Mouse (Mus musculus): ENCODE results near the gene Cavin3. TPM values are rescaled to one million over a fixed set of nuclear protein-coding genes. Genes with fewer than 3 reads are reported as not detected.

Cavin3 gene
- 89.3 and 91.4 TPM in 2 replicates for polyA plus RNA-seq (2015; fragmentation: Nextera tagmentation; extraction: Ambion mirVana)

DNA sequence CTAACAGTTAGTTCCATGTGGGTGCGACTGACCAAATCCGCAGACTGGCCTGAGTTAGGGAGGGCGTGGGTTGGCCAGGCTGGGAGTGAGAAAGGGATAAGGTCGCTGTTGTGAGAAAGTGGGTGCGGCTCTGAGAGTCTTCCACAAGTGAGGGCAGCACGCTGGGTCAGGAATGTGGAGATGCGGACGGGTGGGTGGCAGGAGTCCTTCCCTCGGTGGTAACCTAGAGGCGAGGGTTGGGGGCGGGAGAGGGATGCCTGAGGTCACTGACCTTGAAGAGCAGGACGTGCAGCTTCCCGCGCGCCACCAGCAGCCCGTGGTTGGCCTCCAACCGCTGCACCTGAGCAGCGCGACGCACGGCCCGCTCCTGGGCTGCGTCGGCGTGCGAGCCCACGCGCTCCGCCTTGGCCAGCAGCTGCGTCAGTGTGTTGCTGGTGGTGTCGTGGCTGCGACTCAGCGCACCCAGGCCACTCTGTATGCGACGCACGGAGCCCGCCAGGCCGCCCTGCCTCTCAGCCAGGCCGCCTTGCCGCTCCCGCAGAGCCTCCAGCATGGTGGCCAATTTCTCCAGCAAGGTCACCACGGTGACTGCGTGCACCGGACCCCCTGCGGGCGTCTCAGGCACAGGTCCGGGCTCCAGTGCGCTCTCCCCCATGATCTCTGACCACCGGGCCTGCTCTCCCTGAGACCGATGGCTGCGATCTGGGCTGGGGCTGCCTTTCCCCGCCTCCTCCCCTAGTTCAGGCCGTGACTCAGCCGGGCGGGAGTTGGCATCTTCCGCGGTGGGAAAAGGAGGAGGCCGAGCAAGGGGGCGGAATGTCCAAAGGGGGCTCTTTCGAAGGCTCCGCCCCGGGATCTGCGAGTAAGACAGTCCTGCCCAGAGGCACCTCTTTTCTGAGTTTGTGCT lies at the start of gene Cavin3:
Gene Cavin3, minus strand, starts transcription at position 796 of the 907 bp plus-strand sequence.
- peak; percentile 81 for ATAC-seq (replicated peaks; ENCODE audit: insufficient number of reproducible peaks, insufficient read depth, low FRiP score, low read depth)
- no peaks in the 10 kb centered on the region for H3K36me3 ChIP-seq
- H3K9ac ChIP-seq, result peak within 1 kb of the TSS; percentile 61
- no peaks in the 10 kb centered on the region for H3K9me3 ChIP-seq (replicated peaks)
- peak within 1 kb of the TSS; percentile 54 for H3K4me3 ChIP-seq
- WGBS, result 3% methylated on average over 63 of the region's 63 CpGs
- H3K4me1 ChIP-seq (replicated peaks), result peaks cover 25% of the 10 kb centered on the region
- peak within 1 kb of the TSS; percentile 73 for H3K4me2 ChIP-seq
- no peaks in the 10 kb centered on the region for H3K27me3 ChIP-seq
- peak within 1 kb of the TSS; percentile 83 for H3K27ac ChIP-seq

DNA sequence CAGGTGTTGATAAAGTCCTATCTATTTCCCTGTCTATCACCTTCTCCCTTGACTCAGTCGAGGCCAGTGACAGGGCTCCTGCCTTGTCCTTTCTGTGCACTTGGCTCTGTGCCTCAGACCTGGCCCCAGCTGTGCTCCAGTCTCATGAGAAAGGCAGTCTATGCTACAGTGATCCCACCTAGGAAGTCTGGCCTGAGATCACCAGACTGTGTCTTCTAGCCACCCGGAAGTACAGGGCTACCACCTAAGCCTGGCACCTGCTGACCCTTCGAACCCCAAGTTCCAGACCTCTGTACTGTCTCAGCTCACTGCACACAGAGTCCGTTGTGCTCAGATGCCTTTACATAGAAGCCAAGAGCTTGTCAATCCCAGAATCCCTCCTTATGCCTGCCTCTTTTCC lies 46.0 kb upstream of the Cavin3 start:
- Histone ChIP-seq H3K9ac (no peak overlapping the region), H3K4me1 (replicated peaks) (no peaks in the 10 kb centered on the region), H3K36me3 (no peaks in the 10 kb centered on the region), H3K4me3 (no peak overlapping the region), H3K9me3 (replicated peaks) (no peaks in the 10 kb centered on the region), H3K4me2 (no peak overlapping the region), H3K27ac (no peak overlapping the region), H3K27me3 (no peaks in the 10 kb centered on the region)
- ATAC-seq (replicated peaks; ENCODE audit: insufficient number of reproducible peaks, insufficient read depth, low FRiP score, low read depth), result no peak
- 67% methylated on average over 4 of the region's 4 CpGs for WGBS

DNA sequence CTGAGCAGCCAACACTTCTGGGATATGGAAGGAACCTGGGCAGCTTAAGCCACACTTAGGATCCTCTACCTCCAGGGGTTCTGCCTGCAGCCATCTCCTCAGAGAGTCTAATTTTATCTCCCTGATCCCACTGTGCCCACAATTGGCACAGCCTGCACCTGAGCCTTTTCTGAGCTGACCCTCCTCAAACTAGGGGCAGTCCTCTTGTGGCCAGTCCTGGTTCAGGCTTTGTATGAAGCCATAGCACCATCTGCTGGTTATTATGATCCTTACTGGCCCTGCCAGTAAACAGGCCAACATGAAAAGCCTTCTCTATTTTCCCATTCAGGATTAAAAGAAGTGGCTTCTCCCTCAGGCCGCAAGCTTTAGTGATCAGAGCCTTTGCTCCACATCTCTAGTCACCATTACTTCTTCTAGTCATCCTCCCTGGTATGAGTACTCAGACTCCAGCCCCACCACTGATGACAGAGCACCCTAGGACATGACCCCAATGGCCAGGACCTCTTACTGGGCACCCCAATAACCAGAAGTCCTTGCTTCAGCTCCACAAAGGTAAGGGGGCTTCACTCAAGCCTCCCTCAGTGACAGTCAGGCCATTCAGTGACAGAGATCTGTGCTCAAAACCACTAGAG lies 45.3 kb upstream of the Cavin3 start:
- Histone ChIP-seq H3K27ac (no peak overlapping the region), H3K9ac (no peak overlapping the region), H3K4me2 (no peak overlapping the region), H3K27me3 (no peaks in the 10 kb centered on the region), H3K36me3 (no peaks in the 10 kb centered on the region), H3K4me1 (replicated peaks) (no peaks in the 10 kb centered on the region), H3K9me3 (replicated peaks) (no peaks in the 10 kb centered on the region), H3K4me3 (no peak overlapping the region)
- 59% methylated on average over 1 of the region's 1 CpGs for WGBS
- 0 out of 2 replicates have a peak, but pooled peaks have one; percentile 35 for ATAC-seq (replicated peaks; ENCODE audit: insufficient number of reproducible peaks, insufficient read depth, low FRiP score, low read depth)

DNA sequence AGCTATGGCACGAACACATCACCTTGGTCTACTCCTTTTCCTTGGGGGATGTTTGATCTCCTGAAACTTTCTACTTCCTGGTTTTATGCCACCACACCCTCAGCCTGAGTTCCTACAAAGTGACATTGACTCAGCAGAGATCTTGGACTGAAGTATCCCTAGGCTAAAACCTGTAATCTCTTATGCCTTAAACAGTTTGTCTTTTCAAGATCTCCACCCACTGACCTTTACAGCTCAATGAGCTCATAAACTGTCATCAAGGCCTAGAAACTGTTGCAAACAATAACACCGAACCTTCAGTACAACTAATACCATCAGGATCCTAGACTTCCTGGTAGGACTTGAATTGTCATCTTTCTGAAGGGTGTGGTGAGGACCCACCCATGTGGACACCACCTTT lies 42.1 kb upstream of the Cavin3 start:
- no peaks in the 10 kb centered on the region for H3K27me3 ChIP-seq
- no peak overlapping the region for H3K9ac ChIP-seq
- H3K4me2 ChIP-seq, result no peak overlapping the region
- H3K4me1 ChIP-seq (replicated peaks), result no peaks in the 10 kb centered on the region
- WGBS, result 92% methylated on average over 2 of the region's 2 CpGs
- no peak overlapping the region for H3K27ac ChIP-seq
- ATAC-seq (replicated peaks; ENCODE audit: insufficient number of reproducible peaks, insufficient read depth, low FRiP score, low read depth), result no peak
- H3K9me3 ChIP-seq (replicated peaks), result no peaks in the 10 kb centered on the region
- H3K36me3 ChIP-seq, result no peaks in the 10 kb centered on the region
- no peak overlapping the region for H3K4me3 ChIP-seq

DNA sequence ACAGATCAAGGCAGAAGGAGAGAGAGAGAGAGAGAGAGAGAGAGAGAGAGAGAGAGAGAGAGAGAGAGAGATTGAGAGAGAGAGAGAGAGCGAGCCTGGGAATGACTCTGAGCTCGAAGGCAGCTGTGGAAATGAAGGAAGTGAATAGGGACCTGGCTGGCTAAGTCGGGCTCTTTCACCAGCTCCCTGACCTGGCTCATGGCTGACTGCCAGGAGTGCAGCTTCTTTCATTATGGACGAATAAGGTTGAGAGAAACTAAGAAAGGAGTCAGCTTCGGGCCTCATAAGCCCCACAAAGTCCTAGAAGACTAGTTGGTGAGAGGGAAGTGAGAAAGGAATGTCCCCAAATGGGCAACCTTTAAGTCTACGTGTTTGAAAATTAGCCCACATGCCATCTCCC lies 38.1 kb upstream of the Cavin3 start:
- no peak overlapping the region for H3K4me2 ChIP-seq
- no peak overlapping the region for H3K9ac ChIP-seq
- H3K36me3 ChIP-seq, result no peaks in the 10 kb centered on the region
- H3K27me3 ChIP-seq, result 0 out of 2 replicates have a peak, but pooled peaks cover 4% of the 10 kb centered on the region
- no peak overlapping the region for H3K4me3 ChIP-seq
- 31% methylated on average over 6 of the region's 6 CpGs for WGBS
- no peaks in the 10 kb centered on the region for H3K9me3 ChIP-seq (replicated peaks)
- H3K27ac ChIP-seq, result no peak overlapping the region
- ATAC-seq (replicated peaks; ENCODE audit: insufficient number of reproducible peaks, insufficient read depth, low FRiP score, low read depth), result no peak
- no peaks in the 10 kb centered on the region for H3K4me1 ChIP-seq (replicated peaks)

DNA sequence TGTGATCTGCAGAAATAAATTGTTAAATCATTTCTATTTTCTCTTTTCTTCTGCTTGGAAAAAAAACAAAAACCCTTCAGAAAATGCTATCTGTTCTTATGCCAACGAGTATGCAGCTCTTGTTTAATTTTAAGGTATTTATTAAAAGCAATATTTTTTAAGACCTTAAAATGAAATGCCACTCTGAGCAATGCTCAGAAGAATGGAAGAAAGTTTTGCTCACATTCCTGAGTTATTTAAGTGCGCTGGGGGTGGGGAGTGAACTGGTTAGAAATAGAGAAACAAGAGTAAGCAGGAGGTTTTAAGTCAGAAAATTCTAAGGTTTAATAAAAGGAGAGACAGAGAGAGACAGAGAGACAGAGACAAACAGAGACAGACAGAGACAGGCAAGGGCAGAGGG lies 37.7 kb upstream of the Cavin3 start:
- Histone ChIP-seq H3K27ac (no peak overlapping the region), H3K4me3 (no peak overlapping the region), H3K36me3 (no peaks in the 10 kb centered on the region), H3K9ac (no peak overlapping the region), H3K4me2 (no peak overlapping the region), H3K4me1 (replicated peaks) (no peaks in the 10 kb centered on the region), H3K9me3 (replicated peaks) (no peaks in the 10 kb centered on the region), H3K27me3 (0 out of 2 replicates have a peak, but pooled peaks cover 4% of the 10 kb centered on the region)
- 62% methylated on average over 2 of the region's 2 CpGs for WGBS
- no peak for ATAC-seq (replicated peaks; ENCODE audit: insufficient number of reproducible peaks, insufficient read depth, low FRiP score, low read depth)

DNA sequence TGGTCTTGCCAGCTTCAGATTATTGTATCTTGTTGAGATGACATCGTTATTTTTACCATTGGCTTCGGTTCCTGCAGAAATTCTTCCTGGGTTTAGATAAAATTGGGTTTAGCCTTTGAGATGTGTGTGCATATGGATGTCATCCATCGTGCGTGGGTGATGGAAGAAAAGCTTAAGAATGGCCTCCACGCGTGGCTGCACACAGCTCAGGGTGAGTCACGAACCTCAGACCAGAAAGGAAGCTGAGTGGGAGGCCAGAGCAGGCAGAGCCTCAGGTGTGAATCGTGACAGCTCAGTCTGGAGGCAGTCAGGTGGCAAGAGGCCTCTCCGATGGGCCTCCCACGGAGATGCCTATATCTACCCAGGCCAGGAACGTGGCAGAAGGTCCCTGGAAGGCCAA lies 37.2 kb upstream of the Cavin3 start:
- Histone ChIP-seq H3K27me3 (0 out of 2 replicates have a peak, but pooled peaks cover 4% of the 10 kb centered on the region), H3K27ac (no peak overlapping the region), H3K4me2 (no peak overlapping the region), H3K9ac (no peak overlapping the region), H3K4me1 (replicated peaks) (no peaks in the 10 kb centered on the region), H3K9me3 (replicated peaks) (no peaks in the 10 kb centered on the region), H3K4me3 (no peak overlapping the region), H3K36me3 (no peaks in the 10 kb centered on the region)
- whole genome bisulfite sequencing, result 65% methylated on average over 11 of the region's 11 CpGs
- ATAC-seq (replicated peaks; ENCODE audit: insufficient number of reproducible peaks, insufficient read depth, low FRiP score, low read depth), result no peak

DNA sequence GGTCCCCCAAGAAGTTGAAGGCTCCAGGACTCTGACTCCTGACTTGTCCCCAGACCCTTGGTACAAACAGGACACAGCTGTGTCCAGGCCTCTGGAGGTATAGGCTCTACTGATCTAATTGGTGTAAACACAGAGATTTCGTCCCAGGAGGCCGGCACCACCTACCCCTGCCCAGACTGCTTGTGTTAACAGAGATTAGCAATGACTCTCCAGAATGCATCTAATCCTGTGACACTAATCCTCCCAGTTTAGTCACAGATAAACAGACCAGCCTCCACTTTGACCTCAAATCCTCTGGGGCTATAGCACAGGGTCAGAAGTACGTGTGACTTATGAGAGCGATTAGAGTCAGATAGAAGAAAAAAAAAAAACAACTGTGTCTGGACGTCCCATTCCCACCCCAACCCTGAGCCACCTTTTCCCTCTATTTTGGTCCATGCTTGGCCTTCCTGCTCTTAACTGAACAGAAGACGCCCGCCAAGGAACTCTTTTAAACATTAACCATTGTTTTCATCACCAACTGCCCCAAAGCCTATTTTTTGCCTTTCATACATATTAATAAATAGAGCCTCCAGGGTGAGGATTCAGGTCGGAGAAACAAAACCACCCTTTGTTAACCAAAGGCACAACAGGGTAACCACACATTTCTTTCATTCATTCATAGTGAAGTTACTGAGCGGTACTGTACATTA lies 34.7 kb upstream of the Cavin3 start:
- Histone ChIP-seq H3K27me3 (0 out of 2 replicates have a peak, but pooled peaks cover 4% of the 10 kb centered on the region), H3K9ac (no peak overlapping the region), H3K9me3 (replicated peaks) (no peaks in the 10 kb centered on the region), H3K4me3 (no peak overlapping the region), H3K27ac (no peak overlapping the region), H3K4me1 (replicated peaks) (no peaks in the 10 kb centered on the region), H3K36me3 (no peaks in the 10 kb centered on the region), H3K4me2 (no peak overlapping the region)
- ATAC-seq (replicated peaks; ENCODE audit: insufficient number of reproducible peaks, insufficient read depth, low FRiP score, low read depth), result no peak
- 43% methylated on average over 9 of the region's 9 CpGs for WGBS

DNA sequence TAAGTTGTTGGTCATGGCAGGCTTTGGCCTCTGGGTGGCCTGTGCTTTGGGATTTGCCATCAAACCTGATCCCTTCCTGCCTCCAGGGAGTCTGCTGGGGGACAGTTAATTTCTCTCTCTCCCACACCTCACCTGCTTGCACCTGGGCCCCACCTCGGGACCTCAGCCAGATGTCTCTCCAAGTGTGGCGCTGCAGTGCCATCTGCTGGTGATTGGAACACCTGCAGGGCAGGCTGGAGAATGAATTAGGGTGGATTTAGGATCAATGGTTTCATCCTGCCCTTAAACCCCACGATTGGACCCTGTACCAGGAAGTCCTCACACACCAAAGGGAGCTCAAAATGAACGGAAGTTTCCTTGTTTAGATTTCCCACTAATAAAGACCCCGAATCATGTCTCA lies 33.1 kb upstream of the Cavin3 start:
- Histone ChIP-seq H3K4me1 (replicated peaks) (no peaks in the 10 kb centered on the region), H3K4me2 (no peak overlapping the region), H3K9me3 (replicated peaks) (no peaks in the 10 kb centered on the region), H3K9ac (no peak overlapping the region), H3K36me3 (no peaks in the 10 kb centered on the region), H3K27ac (no peak overlapping the region), H3K4me3 (no peak overlapping the region), H3K27me3 (0 out of 2 replicates have a peak, but pooled peaks cover 4% of the 10 kb centered on the region)
- ATAC-seq (replicated peaks; ENCODE audit: insufficient number of reproducible peaks, insufficient read depth, low FRiP score, low read depth), result no peak
- WGBS, result 8% methylated on average over 5 of the region's 5 CpGs

DNA sequence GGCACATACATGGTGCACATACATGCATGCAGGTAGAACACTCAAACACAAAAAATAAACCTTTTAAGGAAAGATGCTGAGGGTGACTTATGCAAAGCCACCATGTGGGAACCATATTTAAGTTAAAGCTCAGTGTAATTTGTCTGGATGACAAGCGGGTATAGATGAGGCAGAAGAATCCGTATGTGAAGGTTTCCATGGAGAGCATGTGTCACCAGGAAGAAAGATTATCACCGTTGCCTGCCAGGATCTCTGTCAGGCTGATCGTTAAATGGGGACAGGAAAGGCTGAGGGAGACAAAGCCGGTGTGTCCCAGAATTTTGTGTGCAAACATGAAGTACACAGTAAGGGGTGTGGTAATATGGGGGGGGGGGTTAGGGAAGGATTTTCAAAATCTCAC lies 32.5 kb upstream of the Cavin3 start:
- Histone ChIP-seq H3K9me3 (replicated peaks) (no peaks in the 10 kb centered on the region), H3K4me2 (no peak overlapping the region), H3K9ac (no peak overlapping the region), H3K36me3 (no peaks in the 10 kb centered on the region), H3K27ac (no peak overlapping the region), H3K27me3 (0 out of 2 replicates have a peak, but pooled peaks cover 4% of the 10 kb centered on the region), H3K4me3 (no peak overlapping the region), H3K4me1 (replicated peaks) (no peaks in the 10 kb centered on the region)
- ATAC-seq (replicated peaks; ENCODE audit: insufficient number of reproducible peaks, insufficient read depth, low FRiP score, low read depth), result no peak
- 54% methylated on average over 5 of the region's 5 CpGs for WGBS

DNA sequence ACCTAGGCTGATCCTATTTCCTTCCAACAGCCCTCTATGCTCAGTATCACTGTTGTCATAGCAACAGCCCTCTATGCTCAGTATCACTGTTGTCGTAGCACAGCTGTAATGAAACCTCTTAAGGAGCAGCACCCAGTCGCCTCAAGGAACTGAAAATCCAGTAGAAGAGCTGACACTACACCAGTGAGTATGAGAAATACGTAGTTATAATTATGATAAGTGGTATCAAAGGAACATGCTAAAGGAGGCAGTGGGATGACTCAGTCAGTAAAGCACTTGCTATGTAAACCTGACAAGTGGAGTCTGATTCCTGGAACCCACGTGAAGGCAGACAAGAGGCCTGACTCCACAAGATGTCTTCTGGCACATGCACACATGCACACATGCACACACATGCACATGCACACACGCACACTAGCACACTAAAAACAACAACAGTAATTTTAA lies 31.8 kb upstream of the Cavin3 start:
- Histone ChIP-seq H3K27ac (no peak overlapping the region), H3K4me1 (replicated peaks) (no peaks in the 10 kb centered on the region), H3K9me3 (replicated peaks) (no peaks in the 10 kb centered on the region), H3K36me3 (no peaks in the 10 kb centered on the region), H3K4me2 (no peak overlapping the region), H3K9ac (no peak overlapping the region), H3K27me3 (0 out of 2 replicates have a peak, but pooled peaks cover 4% of the 10 kb centered on the region), H3K4me3 (no peak overlapping the region)
- 46% methylated on average over 5 of the region's 5 CpGs for WGBS
- no peak for ATAC-seq (replicated peaks; ENCODE audit: insufficient number of reproducible peaks, insufficient read depth, low FRiP score, low read depth)
